28 mouse cellular contexts compared by ENCODE assay signal in genomic region chr3:9550930-9551329, GRCm38 (mm10). TPM values are rescaled to one million over a fixed set of nuclear protein-coding genes. Genes with fewer than 3 reads are reported as not detected.
DNase-seq lines count a peak whose midpoint lies in the region; ATAC-seq lines count a peak whose summit lies in the region.
"Had no signal": no experiment of that assay in that cellular context is flagged by ENCODE, and none has a peak within 500 bp of the region (broad histone marks: within the 10 kb centered on the region; RNA-seq: fewer than 3 reads in every experiment).

No protein-coding gene starts in this region.

- H3K36me3 ChIP-seq in kidney, embryonic 14.5 days (ENCODE audit: control insufficient read depth, insufficient read depth, low read length), result no peaks in the 10 kb centered on the region
- H3K36me3 ChIP-seq: embryonic facial prominence, embryonic 12.5 days; forebrain, embryonic 15.5 days; heart, embryonic 12.5 days; hindbrain, embryonic 13.5 days had no signal

- no peak overlapping the region for H3K27ac ChIP-seq in kidney, embryonic 14.5 days (ENCODE audit: low read depth, low read length)
- H3K27ac ChIP-seq: embryonic facial prominence, embryonic 12.5 days; forebrain, embryonic 15.5 days; hindbrain, embryonic 13.5 days; liver, embryonic 14.5 days; stomach, postnatal 0 days had no signal

- ATAC-seq in kidney, embryonic 14.5 days (ENCODE audit: low FRiP score, low TSS enrichment), result no peak
- ATAC-seq: forebrain, embryonic 15.5 days had no signal

- no peak overlapping the region for H3K9ac ChIP-seq in kidney, embryonic 14.5 days (ENCODE audit: low read depth, low read length)
- H3K9ac ChIP-seq: embryonic facial prominence, embryonic 12.5 days; forebrain, embryonic 15.5 days; heart, embryonic 12.5 days; hindbrain, embryonic 13.5 days; liver, embryonic 14.5 days had no signal

- H3K9me3 ChIP-seq in kidney, embryonic 14.5 days (ENCODE audit: control insufficient read depth, low read length), result no peaks in the 10 kb centered on the region
- H3K9me3 ChIP-seq: embryonic facial prominence, embryonic 12.5 days; forebrain, embryonic 15.5 days; heart, embryonic 12.5 days; hindbrain, embryonic 13.5 days had no signal

- 72% methylated on average over 1 of the region's 1 CpGs for WGBS in kidney, embryonic 14.5 days

- no peak overlapping the region for H3K4me3 ChIP-seq in kidney, embryonic 14.5 days (ENCODE audit: low read length)
- H3K4me3 ChIP-seq: embryonic facial prominence, embryonic 12.5 days; forebrain, embryonic 15.5 days; heart, embryonic 12.5 days; hindbrain, embryonic 13.5 days had no signal

- H3K4me2 ChIP-seq in kidney, embryonic 14.5 days (replicated peaks; ENCODE audit: low read depth, low read length), result no peak overlapping the region
- H3K4me2 ChIP-seq: embryonic facial prominence, embryonic 12.5 days; forebrain, embryonic 15.5 days; heart, embryonic 12.5 days; hindbrain, embryonic 13.5 days had no signal

- peak; percentile 56 for DNase-seq in heart, adult 11 months
- DNase-seq in heart, adult 9 months (ENCODE audit: low spot score in 2 of 2), result no peak
- peak; percentile 74 for DNase-seq in kidney, adult 9 months
- peak; percentile 37 to 47 for DNase-seq in kidney, postnatal 25 days
- DNase-seq in thymus, postnatal 25 days, result peak; percentile 45
- DNase-seq in MN1 (ENCODE audit: low spot score) (no peak), adipocyte (ENCODE audit: low spot score) (no peak)
- DNase-seq: adrenal gland, postnatal 25 days; cerebellum, adult 11-12 months; cerebellum, adult 9-11 months; embryo, embryonic 11 days; gastrocnemius, postnatal 25 days; heart, adult 18-20 months; heart, postnatal 4 days; layer of hippocampus, postnatal 36 days; liver; lung, adult 2 months; lung, postnatal 14 days; midbrain, embryonic 14.5 days; right cerebral cortex, adult 18-20 months had no signal

- H3K27me3 ChIP-seq in kidney, embryonic 14.5 days (ENCODE audit: control insufficient read depth, insufficient read depth, low read length), result no peaks in the 10 kb centered on the region
- H3K27me3 ChIP-seq: CH12.LX; embryonic facial prominence, embryonic 12.5 days; forebrain, embryonic 15.5 days; heart, embryonic 12.5 days; hindbrain, embryonic 13.5 days had no signal

- H3K4me1 ChIP-seq in kidney, embryonic 14.5 days (ENCODE audit: control insufficient read depth, insufficient read depth, low read length), result peaks cover 26% of the 10 kb centered on the region

RNA-seq across cellular contexts. Expression of gene Zfp704, which starts 59.0 kb away (rescaled TPM):
- 11.7 and 14.8 TPM in 2 replicates for polyA plus RNA-seq in kidney, embryonic 14.5 days (2014; fragmentation: Nextera tagmentation; extraction: Ambion mirVana)

Comparison
In these comparisons a context has a peak if more than half of its experiments do, and no peak if none do; other contexts are left out.
1. DNase-seq: peak in heart, adult 11 months (single experiment), kidney, adult 9 months (single experiment), kidney, postnatal 25 days (2 of 2) and thymus, postnatal 25 days (single experiment); none in heart, adult 9 months (0 of 2), MN1 (single experiment) and adipocyte (single experiment).